Mouse (Mus musculus): Measurements from ENCODE around the gene Hoxc13. TPM values are rescaled to one million over a fixed set of nuclear protein-coding genes. Genes with fewer than 3 reads are reported as not detected.

Gene Hoxc13
- total and polyA plus RNA-seq, 2 experiments from 2014 or later: not detected

- no peak overlapping the region for H3K4me2 ChIP-seq (ENCODE audit: low read depth, low read length)
- DNase-seq (ENCODE audit: low spot score) (no peak), ATAC-seq (no peak)
- WGBS: 2% methylated on average over 22 of the region's 22 CpGs
- no peak overlapping the region for H3K27ac ChIP-seq
- no peaks in the 10 kb centered on the region for H3K36me3 ChIP-seq (ENCODE audit: insufficient read depth, low read length)
- no peaks in the 10 kb centered on the region for H3K9me3 ChIP-seq (ENCODE audit: low read length)
- H3K4me3 ChIP-seq (ENCODE audit: low read length): no peak overlapping the region
- no peak overlapping the region for H3K9ac ChIP-seq (replicated peaks; ENCODE audit: low read length)
- no peak for TF ChIP-seq CTCF (IDR thresholded peaks at IDR 0.05; ENCODE audit: low read depth)
- H3K27me3 ChIP-seq (ENCODE audit: insufficient read depth, low read length): peaks cover 88% of the 10 kb centered on the region
- H3K4me1 ChIP-seq (ENCODE audit: insufficient read depth, low read length): no peaks in the 10 kb centered on the region
Measured at GRCm38 (mm10) chr15:102910496-102911095, 10.3 kb upstream of the Hoxc13 start.

- no peak for ATAC-seq
- Histone ChIP-seq H3K36me3 (ENCODE audit: insufficient read depth, low read length) (no peaks in the 10 kb centered on the region), H3K4me3 (ENCODE audit: low read length) (no peak overlapping the region), H3K4me2 (ENCODE audit: low read depth, low read length) (no peak overlapping the region), H3K9me3 (ENCODE audit: low read length) (no peaks in the 10 kb centered on the region), H3K27ac (no peak overlapping the region), H3K4me1 (ENCODE audit: insufficient read depth, low read length) (no peaks in the 10 kb centered on the region), H3K27me3 (ENCODE audit: insufficient read depth, low read length) (peaks cover 93% of the 10 kb centered on the region), H3K9ac (replicated peaks; ENCODE audit: low read length) (no peak overlapping the region)
- no peak for DNase-seq (ENCODE audit: low spot score)
- WGBS: 1% methylated on average over 19 of the region's 19 CpGs
- no peak for TF ChIP-seq CTCF (IDR thresholded peaks at IDR 0.05; ENCODE audit: low read depth)
Measured at GRCm38 (mm10) chr15:102913038-102913585, 7.8 kb upstream of the Hoxc13 start.

- no peak for ATAC-seq
Measured at GRCm38 (mm10) chr15:102917972-102918572, 2.8 kb upstream of the Hoxc13 start.

GRCm38 (mm10) chr15:102918611-102919265, 2.2 kb upstream of the Hoxc13 start:
- no peak overlapping the region for H3K4me2 ChIP-seq (ENCODE audit: low read depth, low read length)
- H3K4me3 ChIP-seq (ENCODE audit: low read length): no peak overlapping the region
- WGBS: 2% methylated on average over 7 of the region's 7 CpGs
- no peaks in the 10 kb centered on the region for H3K9me3 ChIP-seq (ENCODE audit: low read length)
- H3K27ac ChIP-seq: no peak overlapping the region
- ATAC-seq (no peak), DNase-seq (ENCODE audit: low spot score) (no peak)
- H3K4me1 ChIP-seq (ENCODE audit: insufficient read depth, low read length): no peaks in the 10 kb centered on the region
- peaks cover 94% of the 10 kb centered on the region for H3K27me3 ChIP-seq (ENCODE audit: insufficient read depth, low read length)
- H3K9ac ChIP-seq (replicated peaks; ENCODE audit: low read length): no peak overlapping the region
- H3K36me3 ChIP-seq (ENCODE audit: insufficient read depth, low read length): no peaks in the 10 kb centered on the region
- no peak for TF ChIP-seq CTCF (IDR thresholded peaks at IDR 0.05; ENCODE audit: low read depth)

More at GRCm38 (mm10) chr15:102917972-102918572, 2.8 kb upstream of the Hoxc13 start:
- Histone ChIP-seq H3K4me3 (ENCODE audit: low read length) (no peak overlapping the region), H3K27me3 (ENCODE audit: insufficient read depth, low read length) (peaks cover 94% of the 10 kb centered on the region), H3K27ac (no peak overlapping the region), H3K4me1 (ENCODE audit: insufficient read depth, low read length) (no peaks in the 10 kb centered on the region), H3K36me3 (ENCODE audit: insufficient read depth, low read length) (no peaks in the 10 kb centered on the region), H3K9ac (replicated peaks; ENCODE audit: low read length) (no peak overlapping the region), H3K9me3 (ENCODE audit: low read length) (no peaks in the 10 kb centered on the region), H3K4me2 (ENCODE audit: low read depth, low read length) (no peak overlapping the region)
- WGBS: 2% methylated on average over 20 of the region's 20 CpGs
- DNase-seq (ENCODE audit: low spot score): no peak
- no peak for TF ChIP-seq CTCF (IDR thresholded peaks at IDR 0.05; ENCODE audit: low read depth)

DNA sequence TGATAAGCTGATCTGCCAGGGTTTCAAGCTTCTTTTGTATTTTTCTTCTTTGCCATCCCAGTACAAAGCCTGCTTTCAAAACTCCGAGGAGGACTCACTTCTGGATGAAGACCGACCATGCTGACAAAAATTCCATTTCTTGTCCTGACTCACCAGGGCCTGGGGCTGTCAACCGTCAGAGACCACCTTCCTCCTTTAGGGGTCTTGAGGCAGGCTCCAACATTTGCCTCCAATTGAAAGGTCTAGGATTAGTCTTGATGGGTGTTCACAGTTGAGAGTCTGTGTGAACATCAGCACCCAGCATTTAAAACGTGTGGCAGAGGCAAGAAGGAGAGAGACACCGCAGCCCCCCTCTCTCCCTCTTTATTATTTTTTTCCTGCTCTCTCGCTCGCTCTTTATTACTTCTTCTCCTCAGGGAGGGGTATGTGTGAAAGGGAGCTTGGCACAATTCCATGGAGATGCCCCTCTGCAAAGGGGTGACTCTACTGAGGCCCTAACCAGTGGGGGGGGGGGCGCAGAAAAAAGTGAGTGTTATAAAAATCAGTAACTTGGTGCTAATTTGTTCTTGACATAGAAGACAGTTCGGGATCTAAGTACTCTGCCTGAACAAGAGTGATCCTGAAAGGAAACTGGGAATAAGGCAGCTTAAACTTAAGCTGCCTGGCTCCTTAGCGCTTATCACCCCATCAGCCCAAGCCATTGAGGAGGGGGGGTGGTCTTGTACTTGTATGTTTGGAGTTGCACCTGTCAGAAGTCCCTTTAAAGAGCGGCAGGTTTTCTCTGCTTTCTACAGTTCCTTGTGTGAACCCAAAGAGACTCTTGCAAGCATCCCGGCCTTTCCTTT, 1.3 kb upstream of the Hoxc13 start:
- H3K27me3 ChIP-seq (ENCODE audit: insufficient read depth, low read length): peaks cover 96% of the 10 kb centered on the region
- DNase-seq (ENCODE audit: low spot score): no peak
- no peaks in the 10 kb centered on the region for H3K9me3 ChIP-seq (ENCODE audit: low read length)
- WGBS: 2% methylated on average over 12 of the region's 12 CpGs
- ATAC-seq: no peak
- no peak overlapping the region for H3K4me3 ChIP-seq (ENCODE audit: low read length)
- H3K9ac ChIP-seq (replicated peaks; ENCODE audit: low read length): no peak overlapping the region
- H3K4me2 ChIP-seq (ENCODE audit: low read depth, low read length): no peak overlapping the region
- H3K36me3 ChIP-seq (ENCODE audit: insufficient read depth, low read length): no peaks in the 10 kb centered on the region
- no peak overlapping the region for H3K27ac ChIP-seq
- TF ChIP-seq CTCF (IDR thresholded peaks at IDR 0.05; ENCODE audit: low read depth): no peak
- H3K4me1 ChIP-seq (ENCODE audit: insufficient read depth, low read length): no peaks in the 10 kb centered on the region

- no peak overlapping the region for H3K9ac ChIP-seq (replicated peaks; ENCODE audit: low read length)
- under 1% methylated on average over 18 of the region's 20 CpGs for WGBS
- TF ChIP-seq CTCF (IDR thresholded peaks at IDR 0.05; ENCODE audit: low read depth): no peak
- H3K9me3 ChIP-seq (ENCODE audit: low read length): no peaks in the 10 kb centered on the region
- H3K4me1 ChIP-seq (ENCODE audit: insufficient read depth, low read length): no peaks in the 10 kb centered on the region
- ATAC-seq: no peak
- no peaks in the 10 kb centered on the region for H3K36me3 ChIP-seq (ENCODE audit: insufficient read depth, low read length)
- H3K4me2 ChIP-seq (ENCODE audit: low read depth, low read length): peak overlapping the region; percentile 2; the same call in 1 of the 2 replicates
- no peak overlapping the region for H3K27ac ChIP-seq
- DNase-seq (ENCODE audit: low spot score): peak; percentile 25
- H3K27me3 ChIP-seq (ENCODE audit: insufficient read depth, low read length): peaks cover 97% of the 10 kb centered on the region
- no peak overlapping the region for H3K4me3 ChIP-seq (ENCODE audit: low read length)
Measured at GRCm38 (mm10) chr15:102920619-102921018, 284 bp upstream of the Hoxc13 start.

All from hindbrain, postnatal 0 days (tissue).